Mouse (Mus musculus) heart, adult 2 months (tissue): ENCODE measurements around the gene Fam53b. TPM values are rescaled to one million over a fixed set of nuclear protein-coding genes. Genes with fewer than 3 reads are reported as not detected.

ENCODE experiments used
- DNase-seq, 2 experiments: peaks; one replicate each; pipeline ENCODE4 v3.0.0; 2021
- H3K27ac ChIP-seq: fragments of 200-600 bp; 2 replicates; pipeline ENCODE4 v1.8.1; 2022
- H3K27me3 ChIP-seq: fragments of 200-500 bp; 2 replicates; pipeline ENCODE4 v1.6.1; 2012; ENCODE audit warnings: mild to moderate bottlenecking, low read length, inconsistent platforms, mixed read lengths; ENCODE audit not compliant: control insufficient read depth, insufficient read depth
- H3K36me3 ChIP-seq: fragments of 200-500 bp; 2 replicates; pipeline ENCODE4 v1.6.1; 2012; ENCODE audit warnings: low read length, inconsistent platforms; ENCODE audit not compliant: control insufficient read depth, insufficient read depth
- H3K4me1 ChIP-seq: fragments of 200-500 bp; 2 replicates; pipeline ENCODE4 v1.6.1; 2011; ENCODE audit warnings: low read length; ENCODE audit not compliant: control insufficient read depth, insufficient read depth
- H3K4me3 ChIP-seq: fragments of 200-600 bp; 2 replicates; pipeline ENCODE4 v1.8.1; 2022
- H3K79me2 ChIP-seq: fragments of 200-500 bp; replicated peaks from 2 replicates; pipeline ENCODE4 v1.6.1; 2012; ENCODE audit warnings: mild to moderate bottlenecking, inconsistent platforms, low read length, moderate library complexity, mixed read lengths; ENCODE audit not compliant: control insufficient read depth, insufficient read depth
- H3K9ac ChIP-seq: fragments of 200-500 bp; 2 replicates; pipeline ENCODE4 v1.6.1; 2012; ENCODE audit warnings: low read depth, mild to moderate bottlenecking, control low read depth, inconsistent platforms, low read length, mixed read lengths
- CTCF ChIP-seq: fragments of 200-600 bp; IDR thresholded peaks from 2 replicates; pipeline ENCODE4 v1.8.1; 2022; ENCODE audit warnings: antibody characterized with exemption, mild to moderate bottlenecking, moderate library complexity
- EP300 ChIP-seq: fragments of 200-500 bp; IDR thresholded peaks from 2 replicates; pipeline ENCODE4 v1.6.1; 2011; ENCODE audit warnings: low read depth, low read length, control low read depth; ENCODE audit not compliant: insufficient read depth
- POLR2A ChIP-seq: fragments of 200-500 bp; IDR thresholded peaks from 2 replicates; pipeline ENCODE4 v1.6.1; 2011; ENCODE audit warnings: mild to moderate bottlenecking, low read depth, low read length, control low read depth; ENCODE audit not compliant: insufficient read depth
- WGBS: fragments of 180-500 bp; shearing (Covaris S2); methylation state at CpG from one replicate; pipeline ENCODE4 v1.1.7; 2018; 5-methylcytosine and 5-hydroxymethylcytosine counted together
- intact Hi-C: fragments of 180-260 bp; cut with DNase I; formaldehyde crosslinking; loops from one replicate; pipeline ENCODE4 v1.15.1; 2025
- polyA plus RNA-seq: library from polyadenylated mRNA; depleted of rRNA; stranded (reverse); fragments of >200 nt; gene quantifications from 2 replicates; pipeline ENCODE4 v1.2.3, GENCODE M21; 2012
- total RNA-seq, 2 experiments: library from RNA; stranded (reverse); gene quantifications; 2 replicates each; pipeline ENCODE4 v1.2.3; 2021

Fam53b gene
- total and polyA plus RNA-seq, 3 experiments: 22.0 to 26.9 (median 22.5) TPM

- peak in 1 of 2 experiments; percentile 22 for DNase-seq
- intact Hi-C loops: no loop called here
- Histone ChIP-seq H3K27me3 (no peaks in the 10 kb centered on the region), H3K36me3 (peaks cover 21% of the 10 kb centered on the region), H3K4me3 (no peak overlapping the region), H3K79me2 (peaks cover 7% of the 10 kb centered on the region), H3K9ac (no peak overlapping the region), H3K27ac (peak overlapping the region; percentile 43), H3K4me1 (peaks cover 61% of the 10 kb centered on the region)
- WGBS: 46% methylated on average over 6 of the region's 6 CpGs
- no peak for TF ChIP-seq EP300
Measured at GRCm38 (mm10) chr7:132781850-132782249, 31.8 kb downstream of the Fam53b start.

- intact Hi-C loops: no loop called here
- H3K79me2 ChIP-seq: peaks cover 7% of the 10 kb centered on the region
- H3K27me3 ChIP-seq: no peaks in the 10 kb centered on the region
- peaks cover 21% of the 10 kb centered on the region for H3K36me3 ChIP-seq
- H3K27ac ChIP-seq: peak overlapping the region; percentile 43
- DNase-seq: peak in 1 of 2 experiments; percentile 21
- no peak overlapping the region for H3K4me3 ChIP-seq
- H3K4me1 ChIP-seq: peaks cover 62% of the 10 kb centered on the region
- no peak for TF ChIP-seq EP300
- TF ChIP-seq CTCF: 0 out of 2 replicates have a peak, but pooled peaks have one; percentile 2
- TF ChIP-seq POLR2A: no peak
- H3K9ac ChIP-seq: no peak overlapping the region
- WGBS: 34% methylated on average over 7 of the region's 7 CpGs
Measured at GRCm38 (mm10) chr7:132781130-132781814, 32.4 kb downstream of the Fam53b start.

GRCm38 (mm10) chr7:132780611-132781010 lies 33.1 kb downstream of the Fam53b start:
- H3K36me3 ChIP-seq: peaks cover 16% of the 10 kb centered on the region
- H3K4me3 ChIP-seq: no peak overlapping the region
- 33% methylated on average over 4 of the region's 4 CpGs for WGBS
- intact Hi-C loops: no loop called here
- TF ChIP-seq POLR2A (no peak), EP300 (no peak), CTCF (peak; percentile 29)
- H3K27ac ChIP-seq: peak overlapping the region; percentile 34
- DNase-seq: peak; percentile 40 to 46
- no peak overlapping the region for H3K9ac ChIP-seq
- H3K27me3 ChIP-seq: no peaks in the 10 kb centered on the region
- peaks cover 7% of the 10 kb centered on the region for H3K79me2 ChIP-seq
- H3K4me1 ChIP-seq: peaks cover 63% of the 10 kb centered on the region

- peak; percentile 56 to 70 for DNase-seq
- no peak overlapping the region for H3K4me3 ChIP-seq
- 66% methylated on average over 13 of the region's 13 CpGs for WGBS
- peaks cover 18% of the 10 kb centered on the region for H3K36me3 ChIP-seq
- peaks cover 64% of the 10 kb centered on the region for H3K4me1 ChIP-seq
- TF ChIP-seq EP300: no peak
- TF ChIP-seq POLR2A: no peak
- H3K27me3 ChIP-seq: no peaks in the 10 kb centered on the region
- intact Hi-C loops: no loop called here
- no peak overlapping the region for H3K9ac ChIP-seq
- peak overlapping the region; percentile 15; the same call in 1 of the 2 replicates for H3K27ac ChIP-seq
- peaks cover 6% of the 10 kb centered on the region; the same call in 1 of the 2 replicates for H3K79me2 ChIP-seq
Measured at GRCm38 (mm10) chr7:132778630-132779029, 35.1 kb downstream of the Fam53b start.

- Histone ChIP-seq H3K79me2 (peaks cover 6% of the 10 kb centered on the region; the same call in 1 of the 2 replicates), H3K27ac (peak overlapping the region; percentile 15; the same call in 1 of the 2 replicates), H3K9ac (no peak overlapping the region), H3K4me3 (no peak overlapping the region), H3K27me3 (no peaks in the 10 kb centered on the region), H3K4me1 (peaks cover 64% of the 10 kb centered on the region), H3K36me3 (peaks cover 18% of the 10 kb centered on the region)
- TF ChIP-seq POLR2A (no peak), CTCF (no peak), EP300 (no peak)
- DNase-seq: peak in 1 of 2 experiments; percentile 24
- WGBS: 96% methylated on average over 1 of the region's 1 CpGs
- intact Hi-C loops: no loop called here
Measured at GRCm38 (mm10) chr7:132777728-132778453, 35.8 kb downstream of the Fam53b start.

- H3K9ac ChIP-seq: no peak overlapping the region
- no peak overlapping the region for H3K4me3 ChIP-seq
- no peak for DNase-seq
- H3K4me1 ChIP-seq: peaks cover 64% of the 10 kb centered on the region
- intact Hi-C loops: no loop called here
- no peaks in the 10 kb centered on the region for H3K27me3 ChIP-seq
- peaks cover 4% of the 10 kb centered on the region; the same call in 1 of the 2 replicates for H3K79me2 ChIP-seq
- peak overlapping the region; percentile 80 for H3K27ac ChIP-seq
- TF ChIP-seq EP300 (no peak), CTCF (no peak), POLR2A (no peak)
- WGBS: 86% methylated on average over 7 of the region's 7 CpGs
- H3K36me3 ChIP-seq: peaks cover 18% of the 10 kb centered on the region
Measured at GRCm38 (mm10) chr7:132777117-132777516, 36.6 kb downstream of the Fam53b start.
